Mouse (Mus musculus) mesoderm, embryonic 11.5 days (tissue): Measurements from ENCODE around the gene Aurkb.
"Not testable (repeated sequence)": the region's sequence is repeated elsewhere in the genome, so short reads cannot be mapped to it uniquely, and the experiment has no call there.

Experiments
- DNase-seq: peaks from one replicate; pipeline ENCODE4 v3.0.0-alpha.2; 2012; ENCODE audit warnings: low read depth, low spot score

Gene Aurkb

DNA sequence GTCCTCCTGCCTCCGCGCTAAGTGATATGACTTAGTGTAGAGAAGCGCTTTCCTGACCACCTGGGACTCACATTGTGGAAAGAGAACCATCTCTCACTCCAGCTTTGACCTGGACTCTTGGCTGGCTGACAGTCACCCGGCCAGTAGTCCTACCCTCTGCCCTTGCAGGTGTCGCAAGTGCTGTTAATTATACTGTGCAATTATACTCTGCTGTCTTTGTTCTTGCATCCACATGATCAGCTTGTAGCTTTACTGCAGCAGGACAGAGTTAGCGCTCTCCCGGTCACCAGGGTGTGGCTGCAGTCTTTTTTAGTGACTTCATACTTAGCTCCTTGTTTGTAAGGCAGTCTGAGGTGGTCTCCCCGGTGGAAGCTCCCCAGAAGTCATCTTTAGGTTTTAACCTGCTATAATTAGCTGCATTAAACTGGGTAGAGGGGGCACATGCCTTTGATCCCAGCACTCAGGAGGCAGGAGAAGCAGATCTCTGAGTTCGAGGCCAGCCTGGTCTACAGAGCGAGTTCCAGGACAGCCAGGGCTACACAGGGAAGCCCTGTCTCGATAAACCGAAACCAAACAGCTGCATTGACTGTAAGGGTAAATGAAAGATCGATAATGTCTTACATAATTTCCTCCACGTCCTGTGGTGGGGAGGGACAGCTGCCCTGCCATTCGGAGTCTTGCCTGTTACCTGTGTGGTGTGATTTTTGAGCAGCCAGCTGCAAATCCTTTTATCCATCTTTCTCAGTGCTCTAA lies 34.8 kb downstream of the Aurkb start:
- DNase-seq = no peak

DNA sequence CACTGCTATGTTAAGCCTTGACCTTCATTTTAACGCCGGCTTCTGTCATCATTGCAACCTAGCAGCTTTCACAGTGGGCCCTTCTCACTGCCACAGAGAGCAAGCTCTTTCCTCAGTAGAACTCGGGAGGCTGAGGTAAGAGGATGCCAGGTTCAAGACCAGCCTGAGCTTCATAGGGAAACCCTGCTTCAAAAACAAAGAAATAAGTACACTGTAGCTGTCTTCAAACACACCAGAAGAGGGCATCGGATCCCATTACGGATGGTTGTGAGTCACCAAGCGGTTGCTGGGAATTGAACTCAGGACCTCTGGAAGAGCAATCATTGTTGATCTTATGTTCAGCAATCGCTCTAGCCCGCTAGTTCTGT lies 35.4 kb downstream of the Aurkb start:
- DNase-seq = no peak

DNA sequence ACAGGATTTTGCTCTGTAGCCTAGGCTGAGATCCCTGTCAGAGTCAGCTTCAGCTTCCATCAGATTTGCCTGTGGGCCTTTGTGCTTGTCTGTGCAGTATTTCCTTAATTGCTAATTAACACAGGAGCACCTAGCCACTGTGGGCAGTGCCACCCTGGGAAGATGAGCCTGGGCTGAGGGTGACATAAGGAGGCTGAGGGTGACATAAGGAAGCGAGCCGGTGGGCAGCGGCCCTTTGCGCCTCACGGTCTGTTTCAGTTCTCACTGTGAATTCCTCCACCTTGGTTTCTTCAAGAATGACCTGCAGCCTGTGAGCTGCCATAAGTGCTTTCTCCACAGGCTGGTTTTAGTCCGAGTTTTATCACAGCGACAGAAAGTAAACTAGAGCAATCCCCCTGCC lies 36.2 kb downstream of the Aurkb start:
- no peak for DNase-seq

DNA sequence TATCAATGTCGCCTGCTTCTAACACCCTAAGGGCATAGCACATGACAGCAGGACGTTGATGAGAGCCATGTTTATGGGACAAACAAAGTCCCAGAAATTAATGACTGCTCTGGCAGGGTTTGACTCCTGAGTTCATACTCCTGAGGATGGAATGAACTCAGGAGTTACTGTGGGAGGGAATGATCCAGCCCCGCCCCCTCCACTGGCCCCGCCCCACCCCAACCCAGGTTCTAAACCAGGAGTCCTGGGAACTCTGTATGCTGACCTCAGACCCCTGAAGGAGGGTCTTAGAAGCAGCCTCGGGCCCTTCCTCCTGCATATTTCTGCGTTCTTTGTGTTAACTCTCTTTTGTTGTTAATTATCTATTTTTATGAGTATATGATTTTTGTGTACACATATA lies 40.2 kb downstream of the Aurkb start:
- DNase-seq = no peak

DNA sequence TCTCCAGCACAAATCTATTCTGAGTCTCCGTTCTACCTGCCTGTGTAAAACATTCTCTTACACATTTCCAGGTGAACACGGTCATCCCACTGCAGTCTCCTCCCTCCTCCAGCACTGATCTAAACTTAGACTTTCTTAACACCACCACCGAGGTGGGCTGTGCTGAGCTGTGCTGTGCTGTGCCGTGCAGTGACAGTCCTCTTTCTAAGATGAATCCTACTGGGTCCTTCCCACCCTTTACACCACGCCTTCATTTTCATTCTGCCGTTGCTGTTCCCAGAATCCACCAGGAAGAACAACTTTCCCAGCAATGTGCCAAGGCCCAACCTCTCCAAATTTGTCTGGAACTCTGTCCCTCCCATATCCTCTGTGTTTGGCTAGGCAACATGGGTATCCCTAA lies 40.9 kb downstream of the Aurkb start:
- no peak for DNase-seq

DNA sequence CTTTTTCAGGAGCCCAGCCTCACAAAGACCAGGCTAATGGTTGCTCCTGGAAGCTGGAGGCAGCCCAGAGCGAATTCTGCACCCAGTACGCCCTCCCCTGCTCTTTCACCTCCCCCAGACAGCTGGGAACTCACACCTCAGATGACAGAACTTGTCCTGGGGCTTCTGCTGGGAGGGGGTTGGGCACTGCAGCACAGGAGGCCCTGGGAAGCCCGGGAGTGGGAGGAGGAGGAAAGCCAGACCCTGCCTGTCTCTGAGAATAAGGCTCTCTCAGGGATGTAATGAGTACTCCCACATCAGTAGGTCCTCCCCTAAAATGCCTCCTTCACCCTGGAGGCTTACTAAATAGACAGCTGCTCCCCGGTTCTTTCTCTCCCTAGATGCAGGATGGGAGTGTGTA lies 41.6 kb downstream of the Aurkb start:
- DNase-seq = no peak

DNA sequence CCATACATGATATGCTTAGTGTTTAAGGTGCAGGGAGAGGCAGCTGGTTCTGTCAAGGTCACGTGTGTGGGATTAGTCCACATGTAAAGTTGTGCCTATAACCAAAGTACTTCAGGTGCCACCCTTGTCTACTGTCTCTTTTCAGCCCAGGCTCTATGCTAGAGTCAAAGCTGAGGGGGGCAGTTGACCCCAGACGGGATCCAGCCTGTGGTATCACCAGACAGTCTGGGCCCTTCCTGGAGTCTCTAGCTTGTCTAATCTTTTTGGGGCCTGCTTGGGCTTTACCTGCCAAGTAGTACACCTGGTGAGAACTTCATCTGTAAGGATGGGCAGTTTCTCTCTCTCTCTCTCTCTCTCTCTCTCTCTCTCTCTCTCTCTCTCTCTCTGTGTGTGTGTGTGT lies 42.1 kb downstream of the Aurkb start:
- no peak for DNase-seq

DNA sequence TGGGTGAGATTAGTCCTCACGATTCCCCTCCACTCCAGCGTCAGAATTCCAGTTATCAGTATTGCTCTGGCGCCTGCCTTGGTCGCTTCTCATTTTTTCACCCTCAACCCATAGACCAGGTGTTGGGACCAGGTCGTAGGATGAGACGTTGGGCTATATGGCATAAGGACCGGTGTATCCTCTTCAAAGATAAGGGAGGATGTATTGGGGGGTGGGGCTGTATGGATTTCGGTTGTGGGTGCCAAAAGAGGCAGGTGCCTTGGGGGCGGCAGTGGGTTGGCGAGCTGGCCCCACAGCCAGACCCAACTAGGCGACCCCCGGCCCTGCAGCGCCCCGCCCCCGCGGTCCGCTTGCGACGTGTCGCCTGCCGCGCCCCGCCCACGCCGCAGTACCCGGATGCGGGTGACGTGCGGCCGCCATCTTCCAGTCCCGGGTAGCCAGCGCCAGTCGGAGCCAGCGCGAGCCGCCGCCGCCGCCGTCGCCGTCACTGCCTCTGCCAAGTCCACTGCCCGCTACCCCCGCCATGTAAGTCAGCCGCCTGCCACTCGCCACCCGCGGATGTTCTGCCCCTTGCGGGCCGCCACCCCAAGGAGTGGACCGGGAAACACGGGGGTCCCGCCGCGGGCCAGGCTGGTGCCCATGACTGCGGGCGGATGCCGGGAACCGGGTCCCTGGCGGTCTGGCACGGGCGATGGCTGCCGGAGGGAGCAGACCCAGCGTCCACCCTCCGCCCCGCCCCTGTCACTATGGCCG lies 42.8 kb downstream of the Aurkb start, which contains the start of gene Vamp2:
Gene Vamp2 (plus strand): TSS at position 388 of the 753 bp plus-strand sequence.
- DNase-seq = peak; percentile 91

DNA sequence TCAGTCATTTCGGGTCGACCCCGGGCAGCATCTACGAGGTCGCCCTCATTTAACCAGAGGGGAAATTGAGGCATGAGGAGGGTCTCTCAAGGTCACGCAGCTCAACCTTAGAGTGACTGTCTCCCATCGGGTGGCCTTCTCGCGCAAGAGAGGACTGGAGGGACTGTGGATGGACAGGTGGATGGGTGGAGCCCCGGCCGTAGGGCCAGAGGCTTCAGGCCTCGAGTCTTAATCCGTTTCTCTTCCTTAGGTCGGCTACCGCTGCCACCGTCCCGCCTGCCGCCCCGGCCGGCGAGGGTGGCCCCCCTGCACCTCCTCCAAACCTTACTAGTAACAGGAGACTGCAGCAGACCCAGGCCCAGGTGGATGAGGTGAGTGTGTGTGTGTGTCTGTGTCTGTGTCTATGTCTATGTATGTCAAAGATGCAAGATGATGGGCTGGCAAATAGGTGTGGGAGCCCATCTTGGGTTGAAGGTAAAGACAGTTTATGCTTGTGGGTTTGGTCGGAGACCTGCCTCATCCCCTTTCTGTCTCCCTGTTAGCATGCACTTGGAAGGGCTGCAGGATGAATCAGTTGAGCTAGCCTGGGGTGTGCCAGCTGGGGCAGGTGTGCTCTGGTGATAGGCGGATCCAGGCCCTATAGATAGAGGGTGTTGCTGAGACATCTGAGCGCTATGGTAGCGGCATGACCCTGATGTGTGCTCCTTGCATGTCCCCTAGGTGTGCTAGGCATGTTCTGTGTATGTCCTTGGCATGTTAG lies 43.6 kb downstream of the Aurkb start:
- DNase-seq = no peak

DNA sequence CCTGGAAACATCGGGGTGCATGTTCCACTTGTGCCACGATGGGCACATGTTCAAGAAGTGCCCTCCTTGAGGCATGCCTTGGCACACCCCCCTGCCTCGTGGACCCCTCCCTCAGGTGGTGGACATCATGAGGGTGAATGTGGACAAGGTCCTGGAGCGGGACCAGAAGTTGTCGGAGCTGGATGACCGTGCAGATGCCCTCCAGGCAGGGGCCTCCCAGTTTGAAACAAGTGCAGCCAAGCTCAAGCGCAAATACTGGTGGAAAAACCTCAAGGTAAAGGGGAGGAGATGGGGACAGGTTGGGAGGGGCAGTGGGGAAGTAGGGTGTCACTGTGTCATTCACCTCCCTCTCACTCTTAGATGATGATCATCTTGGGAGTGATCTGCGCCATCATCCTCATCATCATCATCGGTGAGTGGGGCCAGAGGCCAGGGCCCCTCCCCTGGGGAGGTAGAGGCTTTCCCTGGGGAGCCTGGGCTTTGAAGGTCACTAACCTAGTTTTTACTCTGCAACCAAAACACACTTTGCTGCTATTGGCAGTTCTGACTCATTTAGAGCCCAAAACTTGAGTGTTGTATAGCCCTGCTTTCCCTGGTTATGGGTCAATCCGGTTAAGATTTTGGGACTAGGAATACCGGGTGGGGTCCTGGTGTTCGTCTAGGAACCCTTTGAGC lies 44.3 kb downstream of the Aurkb start:
- DNase-seq = no peak

DNA sequence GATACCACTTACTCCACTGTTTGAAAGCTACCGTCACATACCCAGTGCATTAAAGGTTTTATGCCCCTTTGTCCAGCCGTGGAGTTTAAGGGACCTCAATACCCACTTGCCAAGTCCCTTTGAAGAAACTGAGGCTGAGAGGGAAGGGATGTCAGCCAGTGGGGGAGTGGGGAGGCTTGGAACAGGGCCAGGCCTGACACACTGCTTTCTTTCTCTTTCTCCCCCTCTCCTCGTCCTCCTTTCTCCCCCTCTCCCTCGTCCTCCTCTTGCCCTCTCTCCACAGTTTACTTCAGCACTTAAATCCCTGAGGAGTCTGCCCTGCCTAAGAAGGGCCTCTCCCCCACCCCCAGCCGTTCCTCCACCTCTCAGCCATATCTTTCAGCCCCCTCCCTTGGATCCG lies 44.9 kb downstream of the Aurkb start:
- no peak for DNase-seq

DNA sequence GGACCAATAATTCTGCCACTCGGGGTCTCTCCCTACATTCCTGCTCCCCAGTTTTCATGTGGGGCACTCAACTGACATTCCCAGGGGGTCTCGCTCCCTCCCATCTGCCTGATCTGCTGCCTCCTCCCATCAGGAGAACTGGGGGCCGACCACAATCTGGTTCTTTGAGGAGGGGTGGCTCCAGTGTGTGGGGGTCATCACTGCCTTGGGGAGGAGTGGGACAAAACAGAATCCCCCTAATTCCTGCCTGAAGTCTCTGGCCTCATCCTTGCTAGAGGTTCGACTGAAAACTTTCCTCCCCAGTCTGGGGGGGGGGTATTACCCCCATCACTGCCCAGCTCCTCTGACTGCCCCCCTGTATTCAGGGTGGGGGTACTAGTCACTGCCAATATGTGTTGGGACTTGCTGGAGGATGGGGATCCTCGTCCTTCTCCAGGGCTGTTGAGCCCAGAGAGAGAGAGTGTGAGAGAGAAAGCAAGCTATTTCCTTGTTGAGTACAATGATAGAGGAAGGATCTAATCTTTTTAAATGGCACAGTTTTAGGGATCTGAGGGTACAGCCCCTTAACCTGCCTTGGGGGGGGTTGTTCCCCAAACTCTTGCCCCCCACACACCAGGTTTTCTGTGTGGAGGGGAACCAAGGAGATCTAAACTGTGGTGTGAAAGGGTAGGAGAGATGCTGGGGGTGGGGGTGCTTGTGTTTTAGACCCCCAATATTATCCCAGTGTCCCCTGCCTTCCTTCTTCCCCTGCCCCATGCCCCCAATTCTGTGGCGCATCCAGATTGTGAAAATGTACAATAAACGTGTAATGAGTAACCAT lies 46.3 kb downstream of the Aurkb start:
- DNase-seq = no peak

DNA sequence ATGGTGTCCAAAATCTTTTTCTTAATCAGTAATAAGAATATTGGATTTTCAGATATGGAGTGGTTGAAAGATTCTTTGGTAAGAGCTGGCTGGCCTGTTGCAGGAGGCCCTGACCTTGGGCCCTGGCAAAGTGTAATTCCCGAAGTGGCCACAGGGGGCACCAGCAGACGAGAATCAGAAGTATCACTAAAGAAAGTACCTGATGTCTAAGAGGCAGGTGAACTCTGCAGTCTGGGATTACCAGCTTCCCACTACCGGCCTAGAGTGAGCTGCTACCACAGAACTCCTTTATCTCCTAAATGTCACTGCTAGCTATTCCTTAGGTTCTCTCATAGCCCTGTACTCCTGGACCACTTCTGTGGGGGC lies 46.9 kb downstream of the Aurkb start:
- peak; percentile 80 for DNase-seq

DNA sequence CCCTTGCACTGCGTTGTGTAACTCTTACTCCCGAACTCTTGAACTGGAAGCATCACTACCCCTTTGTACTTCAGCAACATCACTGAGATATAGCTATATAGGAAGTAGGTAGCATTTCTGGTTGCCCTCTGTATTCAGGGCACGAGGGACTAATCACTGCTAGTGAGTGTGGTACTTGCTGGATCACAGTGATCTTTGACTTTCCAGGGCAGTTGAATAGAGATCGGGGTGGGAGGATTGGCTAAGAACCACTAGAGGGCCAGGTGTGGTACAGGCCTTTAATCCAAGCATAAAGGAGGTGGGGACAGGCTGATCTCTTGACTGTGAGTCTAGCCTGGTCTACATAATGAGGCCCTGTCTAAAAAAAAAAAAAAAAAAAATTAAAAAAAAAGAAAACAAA lies 47.4 kb downstream of the Aurkb start:
- DNase-seq = no peak

DNA sequence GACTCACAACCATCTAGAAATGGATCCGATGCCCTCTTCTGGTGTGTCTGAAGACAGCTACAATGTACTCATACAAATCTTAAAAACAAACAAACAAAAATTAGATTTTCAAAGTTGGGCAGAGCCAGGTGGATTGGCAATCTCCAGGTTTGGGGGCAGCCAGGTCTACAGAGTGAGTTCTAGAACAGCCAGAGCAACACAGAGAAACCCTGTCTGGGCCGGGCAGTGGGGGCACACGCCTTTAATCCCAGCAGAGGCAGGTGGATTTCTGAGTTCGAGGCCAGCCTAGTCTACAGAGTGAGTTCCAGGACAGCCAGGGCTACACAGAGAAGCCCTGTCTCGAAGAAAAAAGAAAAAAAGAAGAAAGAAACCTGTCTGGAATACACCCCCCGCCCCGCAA lies 48.4 kb downstream of the Aurkb start:
- DNase-seq = not testable (repeated sequence)

DNA sequence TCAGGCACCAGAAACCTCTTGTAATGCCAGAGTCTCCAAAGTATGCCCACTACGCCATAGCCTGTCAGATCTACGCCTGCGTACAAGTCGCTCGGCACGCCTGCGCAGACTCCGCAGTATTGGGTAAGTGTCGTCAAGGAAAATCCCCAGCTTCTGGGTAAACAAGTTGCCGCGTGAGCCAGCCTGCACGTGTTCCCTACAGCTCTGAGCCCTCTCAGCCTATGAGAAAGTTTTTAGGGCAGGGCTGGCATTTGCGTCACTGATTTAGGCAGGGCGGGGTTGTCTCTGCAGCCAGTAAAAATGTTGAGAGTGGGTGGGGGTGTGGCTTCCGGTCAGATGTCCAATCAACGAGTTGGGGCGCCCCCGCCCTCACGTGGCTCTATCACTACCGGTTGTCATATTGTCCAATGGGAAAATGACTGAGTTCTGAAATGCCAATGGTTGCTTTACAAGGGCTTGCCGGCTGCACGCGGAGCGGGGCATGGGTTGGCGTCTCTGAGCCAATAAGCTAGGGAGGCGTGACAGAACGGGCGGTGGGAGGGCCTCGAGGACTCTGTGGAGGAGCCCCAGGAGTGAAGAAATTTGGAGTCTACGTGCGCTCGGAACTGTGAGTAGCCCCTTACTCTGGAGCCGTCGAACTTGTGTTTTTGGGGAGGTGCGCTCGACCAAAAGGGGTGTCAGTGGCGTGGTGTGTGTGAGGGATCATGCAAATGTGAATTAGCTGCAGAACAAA lies 49.4 kb downstream of the Aurkb start, which contains the start of gene Per1:
Gene Per1 (plus strand): TSS at position 521 of the 733 bp plus-strand sequence.
- DNase-seq = peak; percentile 98

DNA sequence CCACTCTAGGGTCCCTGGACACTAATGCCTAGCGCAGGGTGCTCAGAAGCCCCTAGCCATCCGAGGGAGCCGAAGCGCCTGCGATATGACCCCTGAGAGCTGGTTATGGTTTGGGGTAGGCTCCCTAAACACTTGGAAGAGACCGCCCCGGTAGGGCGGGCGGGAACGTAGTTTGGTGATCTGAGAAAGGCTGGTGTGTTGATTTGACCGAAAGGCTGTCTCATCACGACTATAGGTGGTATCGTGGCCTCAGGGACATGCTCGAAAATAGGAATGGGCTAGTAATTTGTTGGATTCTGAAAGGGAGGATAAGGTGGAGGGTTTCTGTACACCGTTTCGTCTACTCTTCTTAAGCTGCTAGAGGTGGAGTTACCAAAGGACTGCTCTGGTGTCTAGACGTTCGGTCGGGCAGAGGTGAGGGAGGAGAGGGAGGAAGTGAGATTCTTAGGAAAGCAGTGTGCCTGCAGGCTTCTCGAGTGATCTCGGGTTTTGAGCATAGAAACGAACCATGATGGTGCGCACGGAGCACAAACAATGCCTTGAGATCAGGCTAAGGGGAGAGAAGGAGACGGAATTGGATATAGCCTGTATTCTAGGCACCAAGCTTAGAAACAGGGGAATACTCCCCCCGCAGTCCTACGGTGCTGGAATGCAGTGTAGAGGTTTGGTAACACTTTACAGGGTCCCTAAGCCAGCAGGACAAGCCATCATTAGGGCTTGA lies 50.2 kb downstream of the Aurkb start:
- no peak for DNase-seq

DNA sequence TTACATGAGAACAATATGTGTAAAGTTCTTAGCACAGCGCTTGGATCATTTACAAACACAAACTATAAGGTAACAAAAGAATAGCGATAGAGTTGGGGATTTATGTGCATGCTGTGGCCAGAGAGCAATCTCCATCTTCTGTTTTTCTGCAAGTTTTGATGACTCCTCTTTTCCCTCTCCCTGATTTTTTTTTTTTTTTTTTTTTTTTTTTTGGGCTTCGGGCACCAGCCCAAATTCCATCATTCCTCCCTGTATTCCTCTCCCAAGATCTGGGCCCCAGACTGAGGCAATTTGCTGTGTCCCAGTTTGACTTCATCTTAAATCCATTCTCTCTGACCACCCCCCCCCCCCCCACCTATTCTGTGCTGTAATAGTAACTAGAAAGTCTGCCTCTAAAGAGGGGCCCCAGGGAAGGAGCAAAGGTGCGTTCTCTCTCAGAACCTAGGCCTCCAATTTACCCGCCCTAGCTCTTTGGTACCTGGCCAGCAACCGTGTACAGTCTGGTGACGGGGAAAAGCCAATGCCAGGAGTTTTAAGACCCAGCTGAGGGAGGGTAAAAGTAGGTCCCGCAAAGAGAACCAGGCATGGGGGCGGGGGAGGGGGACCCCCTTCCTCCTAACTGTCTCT lies 51.0 kb downstream of the Aurkb start:
- no peak for DNase-seq
